Mouse (Mus musculus) kidney, adult 2 months (tissue): ENCODE data around the gene Pbld2.

Experiments
- CTCF ChIP-seq: fragments of 200-500 bp; conservative IDR thresholded peaks from 2 replicates; pipeline ENCODE4 v1.5.1; 2011; ENCODE audit warnings: low read depth, mild to moderate bottlenecking, control low read depth, low read length, moderate library complexity, mixed read lengths; ENCODE audit not compliant: insufficient read depth, insufficient read length
- POLR2A ChIP-seq: fragments of 200-500 bp; IDR thresholded peaks from one replicate; pipeline ENCODE4 v1.6.1; 2011; ENCODE audit warnings: low read depth, low read length, control low read depth

GRCm38 (mm10) chr10:63024580-63024910 is 430 bp downstream of the Pbld2 start:
- TF ChIP-seq POLR2A: no peak
- peak; percentile 64 for TF ChIP-seq CTCF
